Comparison of ENCODE assay signal across 8 mouse cellular contexts in the genomic region with DNA sequence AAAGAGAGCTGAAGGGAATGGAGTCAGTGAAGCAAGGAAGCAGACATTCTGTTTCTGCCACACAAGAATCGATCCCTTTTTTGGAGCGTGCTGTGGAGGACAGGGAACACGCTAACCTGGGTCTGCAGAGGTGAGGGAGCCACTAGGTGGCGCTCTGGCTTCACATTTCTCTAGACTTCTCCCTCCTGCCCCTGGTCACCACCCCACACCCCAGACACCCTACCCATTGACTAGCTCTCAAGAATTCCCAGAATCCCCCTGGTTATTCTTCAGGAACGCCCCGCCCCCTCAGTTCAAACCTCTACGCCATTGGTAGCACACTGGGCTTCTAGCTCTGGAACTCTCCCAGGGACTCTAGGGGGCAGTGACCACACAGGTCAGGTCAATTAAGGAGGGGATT. TPM values are rescaled to one million over a fixed set of nuclear protein-coding genes. Genes with fewer than 3 reads are reported as not detected.
DNase-seq lines count a peak whose midpoint lies in the region; ATAC-seq and TF ChIP-seq lines count a peak whose summit lies in the region.

No protein-coding gene starts in this region.

- WGBS in forebrain, embryonic 13.5 days, result 39% methylated on average over 7 of the region's 7 CpGs
- WGBS in heart, embryonic 16.5 days, result 35% methylated on average over 7 of the region's 7 CpGs
- 27% methylated on average over 7 of the region's 7 CpGs for WGBS in liver, postnatal 0 days (ENCODE audit: insufficient replicate concordance)
- 46% methylated on average over 7 of the region's 7 CpGs for WGBS in neural tube, embryonic 14.5 days

- H3K4me1 ChIP-seq in G1E (ENCODE audit: insufficient read depth, low read depth, low read length), result peaks cover 39% of the 10 kb centered on the region
- H3K4me1 ChIP-seq in forebrain, embryonic 13.5 days, result 0 out of 2 replicates have a peak, but pooled peaks cover 3% of the 10 kb centered on the region
- H3K4me1 ChIP-seq in heart, embryonic 16.5 days (ENCODE audit: control insufficient read depth, insufficient read depth, low read length), result peaks cover 20% of the 10 kb centered on the region
- peaks cover 8% of the 10 kb centered on the region; the same call in 1 of the 2 replicates for H3K4me1 ChIP-seq in liver, postnatal 0 days (ENCODE audit: insufficient read depth)
- H3K4me1 ChIP-seq in neural tube, embryonic 14.5 days (ENCODE audit: control insufficient read depth, insufficient read depth, low read length), result no peaks in the 10 kb centered on the region

- H3K27me3 ChIP-seq in G1E (ENCODE audit: insufficient read depth, low read length), result peaks cover 2% of the 10 kb centered on the region
- no peaks in the 10 kb centered on the region for H3K27me3 ChIP-seq in forebrain, embryonic 13.5 days
- H3K27me3 ChIP-seq in heart, embryonic 16.5 days (ENCODE audit: control insufficient read depth, insufficient read depth, low read length), result no peaks in the 10 kb centered on the region
- H3K27me3 ChIP-seq in liver, postnatal 0 days (ENCODE audit: insufficient read depth, low read length), result no peaks in the 10 kb centered on the region
- H3K27me3 ChIP-seq in neural tube, embryonic 14.5 days (ENCODE audit: control insufficient read depth, insufficient read depth, low read length), result no peaks in the 10 kb centered on the region

- TF ChIP-seq EP300 in liver, postnatal 0 days (IDR thresholded peaks at IDR 0.05; ENCODE audit: low read depth), result no peak

- no peak overlapping the region for H3K4me2 ChIP-seq in forebrain, embryonic 13.5 days
- peak overlapping the region; percentile 15 for H3K4me2 ChIP-seq in heart, embryonic 16.5 days (ENCODE audit: low read depth, low read length)
- peak overlapping the region; percentile 57 for H3K4me2 ChIP-seq in liver, postnatal 0 days (ENCODE audit: low read depth, low read length)
- no peak overlapping the region for H3K4me2 ChIP-seq in neural tube, embryonic 14.5 days (ENCODE audit: low read depth, low read length)

- no peak for ATAC-seq in G1E (ENCODE audit: extremely low read depth, insufficient number of reproducible peaks, low FRiP score, poor library complexity, severe bottlenecking)
- peak; percentile 41; the same call in 1 of the 2 replicates for ATAC-seq in cerebellum, adult (ENCODE audit: insufficient number of reproducible peaks, low FRiP score, low TSS enrichment)
- peak; percentile 83 for ATAC-seq in forebrain, embryonic 13.5 days
- peak; percentile 65 for ATAC-seq in heart, embryonic 16.5 days (replicated peaks; ENCODE audit: extremely low read depth, insufficient read depth, low FRiP score)
- peak; percentile 83 for ATAC-seq in liver, postnatal 0 days
- ATAC-seq in neural tube, embryonic 14.5 days (ENCODE audit: low read depth), result peak; percentile 82

- H3K9ac ChIP-seq in forebrain, embryonic 13.5 days, result no peak overlapping the region
- peak overlapping the region; percentile 55 for H3K9ac ChIP-seq in heart, embryonic 16.5 days (ENCODE audit: low read length)
- H3K9ac ChIP-seq in liver, postnatal 0 days (replicated peaks), result no peak overlapping the region
- no peak overlapping the region for H3K9ac ChIP-seq in neural tube, embryonic 14.5 days (replicated peaks; ENCODE audit: low read depth, low read length)

- H3K36me3 ChIP-seq in G1E (replicated peaks), result peaks cover 45% of the 10 kb centered on the region
- H3K36me3 ChIP-seq in forebrain, embryonic 13.5 days (ENCODE audit: poor library complexity, severe bottlenecking), result no peaks in the 10 kb centered on the region
- peaks cover 23% of the 10 kb centered on the region for H3K36me3 ChIP-seq in heart, embryonic 16.5 days (ENCODE audit: control insufficient read depth, insufficient read depth)
- H3K36me3 ChIP-seq in liver, postnatal 0 days (replicated peaks; ENCODE audit: insufficient read depth, low read length), result peaks cover 30% of the 10 kb centered on the region
- no peaks in the 10 kb centered on the region for H3K36me3 ChIP-seq in neural tube, embryonic 14.5 days (ENCODE audit: control insufficient read depth, insufficient read depth, low read length)

- H3K27ac ChIP-seq in forebrain, embryonic 13.5 days, result no peak overlapping the region
- H3K27ac ChIP-seq in heart, embryonic 16.5 days (ENCODE audit: low read length), result peak overlapping the region; percentile 88
- H3K27ac ChIP-seq in liver, postnatal 0 days (ENCODE audit: low read depth), result no peak overlapping the region
- H3K27ac ChIP-seq in neural tube, embryonic 14.5 days (ENCODE audit: low read depth, low read length), result no peak overlapping the region

- peak; percentile 83 for TF ChIP-seq CTCF in G1E (IDR thresholded peaks at IDR 0.05; ENCODE audit: low read depth, low read length)
- TF ChIP-seq CTCF in liver, postnatal 0 days (IDR thresholded peaks at IDR 0.05; ENCODE audit: low read depth), result peak; percentile 83

- H3K4me3 ChIP-seq in G1E (ENCODE audit: low read depth, low read length), result peak overlapping the region; percentile 66; the same call in 1 of the 2 replicates
- H3K4me3 ChIP-seq in forebrain, embryonic 13.5 days, result no peak overlapping the region
- no peak overlapping the region for H3K4me3 ChIP-seq in heart, embryonic 16.5 days (ENCODE audit: low read length)
- H3K4me3 ChIP-seq in liver, postnatal 0 days (ENCODE audit: low read depth, low read length), result no peak overlapping the region
- no peak overlapping the region for H3K4me3 ChIP-seq in neural tube, embryonic 14.5 days (ENCODE audit: low read depth, low read length)

- H3K9me3 ChIP-seq in G1E (replicated peaks), result no peaks in the 10 kb centered on the region
- no peaks in the 10 kb centered on the region for H3K9me3 ChIP-seq in forebrain, embryonic 13.5 days (replicated peaks)
- H3K9me3 ChIP-seq in heart, embryonic 16.5 days (replicated peaks; ENCODE audit: control insufficient read depth, low read length), result no peaks in the 10 kb centered on the region
- H3K9me3 ChIP-seq in liver, postnatal 0 days (ENCODE audit: low read length), result no peaks in the 10 kb centered on the region
- H3K9me3 ChIP-seq in neural tube, embryonic 14.5 days (ENCODE audit: control insufficient read depth, low read length), result no peaks in the 10 kb centered on the region

- peak; percentile 72 for DNase-seq in G1E (ENCODE audit: low spot score)
- DNase-seq in kidney, postnatal 10 days, result peak; percentile 85
- peak; percentile 87 for DNase-seq in liver, postnatal 0 days
- peak; percentile 73 for DNase-seq in testis, postnatal 14 days (ENCODE audit: low spot score)

RNA-seq across cellular contexts. Expression of gene Pmvk, which starts 4.8 kb away (rescaled TPM):
- 12.1 and 17.8 TPM in 2 replicates for total RNA-seq in G1E (2014; fragmentation: Nextera tagmentation)
- 46.6 and 48.1 TPM in 2 replicates for total RNA-seq in G1E (2017)
- polyA plus RNA-seq in G1E (2012), result 14.9 and 26.1 TPM in 2 replicates
- 73.3 and 75.0 TPM in 2 replicates for polyA plus RNA-seq in forebrain, embryonic 13.5 days (2015; fragmentation: Nextera tagmentation; extraction: Ambion mirVana)
- 51.5 and 59.3 TPM in 2 replicates for polyA plus RNA-seq in heart, embryonic 16.5 days (2015; fragmentation: Nextera tagmentation; extraction: Ambion mirVana)
- polyA plus RNA-seq in liver, postnatal 0 days (2015; fragmentation: Nextera tagmentation; extraction: Ambion mirVana), result 13.4 and 13.8 TPM in 2 replicates
- 115 and 137 TPM in 2 replicates for polyA plus RNA-seq in neural tube, embryonic 14.5 days (2014; fragmentation: Nextera tagmentation; extraction: Ambion mirVana)

RNA-seq across cellular contexts. Expression of gene Pbxip1, which starts 13.0 kb away (rescaled TPM):
- total RNA-seq in G1E (2014; fragmentation: Nextera tagmentation) (9.0 and 12.1 TPM in 2 replicates), G1E (2017) (15.0 and 16.4 TPM in 2 replicates)
- polyA plus RNA-seq in G1E (2012), result 8.3 and 9.0 TPM in 2 replicates
- 10.2 TPM in 2 replicates for polyA plus RNA-seq in forebrain, embryonic 13.5 days (2015; fragmentation: Nextera tagmentation; extraction: Ambion mirVana)
- 67.5 and 74.8 TPM in 2 replicates for polyA plus RNA-seq in heart, embryonic 16.5 days (2015; fragmentation: Nextera tagmentation; extraction: Ambion mirVana)
- 9.4 and 9.8 TPM in 2 replicates for polyA plus RNA-seq in liver, postnatal 0 days (2015; fragmentation: Nextera tagmentation; extraction: Ambion mirVana)
- polyA plus RNA-seq in neural tube, embryonic 14.5 days (2014; fragmentation: Nextera tagmentation; extraction: Ambion mirVana), result 8.2 and 9.6 TPM in 2 replicates

RNA-seq across cellular contexts. Expression of gene Pygo2, which starts 19.5 kb away (rescaled TPM):
- 30.9 and 62.1 TPM in 2 replicates for total RNA-seq in G1E (2014; fragmentation: Nextera tagmentation)
- total RNA-seq in G1E (2017), result 20.9 and 22.2 TPM in 2 replicates
- polyA plus RNA-seq in G1E (2012), result 201 and 246 TPM in 2 replicates
- polyA plus RNA-seq in forebrain, embryonic 13.5 days (2015; fragmentation: Nextera tagmentation; extraction: Ambion mirVana), result 30.4 and 32.4 TPM in 2 replicates
- polyA plus RNA-seq in heart, embryonic 16.5 days (2015; fragmentation: Nextera tagmentation; extraction: Ambion mirVana), result 21.8 and 24.0 TPM in 2 replicates
- polyA plus RNA-seq in liver, postnatal 0 days (2015; fragmentation: Nextera tagmentation; extraction: Ambion mirVana), result 5.9 and 6.9 TPM in 2 replicates
- 39.8 and 50.3 TPM in 2 replicates for polyA plus RNA-seq in neural tube, embryonic 14.5 days (2014; fragmentation: Nextera tagmentation; extraction: Ambion mirVana)

RNA-seq across cellular contexts. Expression of gene Shc1, which starts 31.3 kb away (rescaled TPM):
- total RNA-seq in G1E (2014; fragmentation: Nextera tagmentation) (61.7 and 124 TPM in 2 replicates), G1E (2017) (40.9 and 47.6 TPM in 2 replicates)
- polyA plus RNA-seq in G1E (2012), result 111 and 118 TPM in 2 replicates
- 15.9 and 16.7 TPM in 2 replicates for polyA plus RNA-seq in forebrain, embryonic 13.5 days (2015; fragmentation: Nextera tagmentation; extraction: Ambion mirVana)
- 67.7 and 72.3 TPM in 2 replicates for polyA plus RNA-seq in heart, embryonic 16.5 days (2015; fragmentation: Nextera tagmentation; extraction: Ambion mirVana)
- 23.8 and 24.7 TPM in 2 replicates for polyA plus RNA-seq in liver, postnatal 0 days (2015; fragmentation: Nextera tagmentation; extraction: Ambion mirVana)
- 4.1 and 18.9 TPM in 2 replicates for polyA plus RNA-seq in neural tube, embryonic 14.5 days (2014; fragmentation: Nextera tagmentation; extraction: Ambion mirVana)

RNA-seq across cellular contexts. Expression of gene Cks1b, which starts 31.4 kb away (rescaled TPM):
- total RNA-seq in G1E (2014; fragmentation: Nextera tagmentation) (92.2 and 99.8 TPM in 2 replicates), G1E (2017) (182 and 184 TPM in 2 replicates)
- polyA plus RNA-seq in G1E (2012), result 75.1 and 86.2 TPM in 2 replicates
- 352 TPM in 2 replicates for polyA plus RNA-seq in forebrain, embryonic 13.5 days (2015; fragmentation: Nextera tagmentation; extraction: Ambion mirVana)
- polyA plus RNA-seq in heart, embryonic 16.5 days (2015; fragmentation: Nextera tagmentation; extraction: Ambion mirVana), result 288 and 304 TPM in 2 replicates
- polyA plus RNA-seq in liver, postnatal 0 days (2015; fragmentation: Nextera tagmentation; extraction: Ambion mirVana), result 130 and 141 TPM in 2 replicates
- polyA plus RNA-seq in neural tube, embryonic 14.5 days (2014; fragmentation: Nextera tagmentation; extraction: Ambion mirVana), result 72.0 and 85.4 TPM in 2 replicates

Comparison
In these comparisons a context has a peak if more than half of its experiments do, and no peak if none do; other contexts are left out.
1. H3K4me2 ChIP-seq: peak in heart, embryonic 16.5 days (single experiment) and liver, postnatal 0 days (single experiment); none in forebrain, embryonic 13.5 days (single experiment) and neural tube, embryonic 14.5 days (single experiment).
2. Peak in every context shown above with its lines, with median percentiles within 50 percentile points of each other: DNase-seq.